Comparison of ENCODE assay signal across 8 mouse cellular contexts in genomic region chr5:122314966-122315667, GRCm38 (mm10). TPM values are rescaled to one million over a fixed set of nuclear protein-coding genes. Genes with fewer than 3 reads are reported as not detected.
A peak's percentile ranks its signal among the peaks of the same experiment; 100 is the strongest.
DNase-seq lines count a peak whose midpoint lies in the region; ATAC-seq and TF ChIP-seq lines count a peak whose summit lies in the region.

No protein-coding gene starts in this region.

- 63% methylated on average over 20 of the region's 20 CpGs for WGBS in embryonic facial prominence, embryonic 12.5 days
- 61% methylated on average over 20 of the region's 20 CpGs for WGBS in heart, embryonic 11.5 days (ENCODE audit: insufficient replicate concordance)
- WGBS in large intestine, adult 2 months = 25% methylated on average over 20 of the region's 20 CpGs
- WGBS in liver, postnatal 0 days (ENCODE audit: insufficient replicate concordance) = 26% methylated on average over 20 of the region's 20 CpGs

- H3K9ac ChIP-seq in embryonic facial prominence, embryonic 12.5 days = no peak overlapping the region
- H3K9ac ChIP-seq in heart, embryonic 11.5 days (ENCODE audit: low read depth, low read length) = no peak overlapping the region
- peak overlapping the region; percentile 17; the same call in 1 of the 2 replicates for H3K9ac ChIP-seq in liver, postnatal 0 days (replicated peaks)

- no peaks in the 10 kb centered on the region for H3K27me3 ChIP-seq in embryonic facial prominence, embryonic 12.5 days
- no peaks in the 10 kb centered on the region for H3K27me3 ChIP-seq in heart, embryonic 11.5 days (ENCODE audit: control insufficient read depth, insufficient read depth, low read length)
- no peaks in the 10 kb centered on the region for H3K27me3 ChIP-seq in liver, postnatal 0 days (ENCODE audit: insufficient read depth, low read length)

- H3K4me2 ChIP-seq in embryonic facial prominence, embryonic 12.5 days (replicated peaks) = no peak overlapping the region
- H3K4me2 ChIP-seq in heart, embryonic 11.5 days = no peak overlapping the region
- H3K4me2 ChIP-seq in liver, postnatal 0 days (ENCODE audit: low read depth, low read length) = peak overlapping the region; percentile 52

- H3K27ac ChIP-seq in embryonic facial prominence, embryonic 12.5 days = no peak overlapping the region
- H3K27ac ChIP-seq in heart, embryonic 11.5 days (ENCODE audit: low read depth, low read length) = peak overlapping the region; percentile 17; the same call in 1 of the 2 replicates
- peak overlapping the region; percentile 80 for H3K27ac ChIP-seq in liver, postnatal 0 days (ENCODE audit: low read depth)

- H3K4me1 ChIP-seq in embryonic facial prominence, embryonic 12.5 days = 0 out of 2 replicates have a peak, but pooled peaks cover 6% of the 10 kb centered on the region
- H3K4me1 ChIP-seq in heart, embryonic 11.5 days (ENCODE audit: control insufficient read depth, insufficient read depth, low read length) = peaks cover 17% of the 10 kb centered on the region
- peaks cover 19% of the 10 kb centered on the region for H3K4me1 ChIP-seq in liver, postnatal 0 days (ENCODE audit: insufficient read depth)

- ATAC-seq in embryonic facial prominence, embryonic 12.5 days (ENCODE audit: insufficient number of reproducible peaks, insufficient read depth, low FRiP score, low TSS enrichment) = peak; percentile 79
- ATAC-seq in heart, embryonic 11.5 days (replicated peaks; ENCODE audit: insufficient number of reproducible peaks, low FRiP score, low TSS enrichment) = no peak
- ATAC-seq in liver, postnatal 0 days = peak; percentile 92

- H3K9me3 ChIP-seq in embryonic facial prominence, embryonic 12.5 days = no peaks in the 10 kb centered on the region
- H3K9me3 ChIP-seq in heart, embryonic 11.5 days (replicated peaks; ENCODE audit: control insufficient read depth, low read length) = no peaks in the 10 kb centered on the region
- no peaks in the 10 kb centered on the region for H3K9me3 ChIP-seq in liver, postnatal 0 days (ENCODE audit: low read length)

- TF ChIP-seq CTCF in liver, postnatal 0 days (IDR thresholded peaks at IDR 0.05; ENCODE audit: low read depth) = peak; percentile 34

- TF ChIP-seq EP300 in liver, postnatal 0 days (IDR thresholded peaks at IDR 0.05; ENCODE audit: low read depth) = no peak

- peaks cover 46% of the 10 kb centered on the region for H3K36me3 ChIP-seq in embryonic facial prominence, embryonic 12.5 days
- peaks cover 4% of the 10 kb centered on the region; the same call in 1 of the 2 replicates for H3K36me3 ChIP-seq in heart, embryonic 11.5 days (ENCODE audit: control insufficient read depth, insufficient read depth, low read length)
- peaks cover 43% of the 10 kb centered on the region for H3K36me3 ChIP-seq in liver, postnatal 0 days (replicated peaks; ENCODE audit: insufficient read depth, low read length)

- DNase-seq in 3T3-L1 (ENCODE audit: low read depth, low spot score) (peak; percentile 77), ZHBTc4 (ENCODE audit: low read depth, low spot score) (peak; percentile 51)
- DNase-seq in large intestine, adult 2 months (ENCODE audit: low read depth, low spot score) = peak; percentile 68
- DNase-seq in liver, postnatal 0 days = peak; percentile 78
- peak; percentile 93 for DNase-seq in right cerebral cortex, postnatal 10 days (ENCODE audit: low spot score in 2 of 2)
- DNase-seq in urinary bladder, adult 2 months (ENCODE audit: low spot score) = peak; percentile 69

- no peak overlapping the region for H3K4me3 ChIP-seq in embryonic facial prominence, embryonic 12.5 days
- no peak overlapping the region for H3K4me3 ChIP-seq in heart, embryonic 11.5 days (ENCODE audit: low read depth, low read length)
- H3K4me3 ChIP-seq in liver, postnatal 0 days (ENCODE audit: low read depth, low read length) = no peak overlapping the region

RNA-seq across cellular contexts. Expression of gene Pptc7, which starts 31.0 kb away (rescaled TPM):
- 11.9 and 12.0 TPM in 2 replicates for polyA plus RNA-seq in embryonic facial prominence, embryonic 12.5 days (2016; fragmentation: Nextera tagmentation; extraction: Ambion mirVana)
- 10.2 and 12.3 TPM in 2 replicates for polyA plus RNA-seq in heart, embryonic 11.5 days (2014; fragmentation: Nextera tagmentation; extraction: Ambion mirVana)
- 21.8 and 31.7 TPM in 2 replicates for polyA plus RNA-seq in large intestine, adult 2 months (2012; rRNA removed)
- 4.4 and 5.6 TPM in 2 replicates for polyA plus RNA-seq in liver, postnatal 0 days (2015; fragmentation: Nextera tagmentation; extraction: Ambion mirVana)
- 22.6 and 25.2 TPM in 2 replicates for polyA plus RNA-seq in urinary bladder, adult 2 months (2012; rRNA removed)

RNA-seq across cellular contexts. Expression of gene Rad9b, which starts 38.9 kb away (rescaled TPM):
- polyA plus RNA-seq in embryonic facial prominence, embryonic 12.5 days (2016; fragmentation: Nextera tagmentation; extraction: Ambion mirVana) = 17.1 and 18.7 TPM in 2 replicates
- polyA plus RNA-seq in heart, embryonic 11.5 days (2014; fragmentation: Nextera tagmentation; extraction: Ambion mirVana) = 4.5 and 5.0 TPM in 2 replicates
- polyA plus RNA-seq in large intestine, adult 2 months (2012; rRNA removed) = 0.95 and 1.7 TPM in 2 replicates
- 2.7 and 3.0 TPM in 2 replicates for polyA plus RNA-seq in liver, postnatal 0 days (2015; fragmentation: Nextera tagmentation; extraction: Ambion mirVana)
- polyA plus RNA-seq in urinary bladder, adult 2 months (2012; rRNA removed) = 11.4 and 13.9 TPM in 2 replicates

RNA-seq across cellular contexts. Expression of gene Vps29, which starts 39.1 kb away (rescaled TPM):
- polyA plus RNA-seq in embryonic facial prominence, embryonic 12.5 days (2016; fragmentation: Nextera tagmentation; extraction: Ambion mirVana) = 178 and 183 TPM in 2 replicates
- polyA plus RNA-seq in heart, embryonic 11.5 days (2014; fragmentation: Nextera tagmentation; extraction: Ambion mirVana) = 241 and 245 TPM in 2 replicates
- polyA plus RNA-seq in large intestine, adult 2 months (2012; rRNA removed) = 69.2 and 79.4 TPM in 2 replicates
- polyA plus RNA-seq in liver, postnatal 0 days (2015; fragmentation: Nextera tagmentation; extraction: Ambion mirVana) = 93.1 and 104 TPM in 2 replicates
- 114 and 152 TPM in 2 replicates for polyA plus RNA-seq in urinary bladder, adult 2 months (2012; rRNA removed)

RNA-seq across cellular contexts. Expression of gene Tctn1, which starts 50.9 kb away (rescaled TPM):
- 5.9 and 6.5 TPM in 2 replicates for polyA plus RNA-seq in embryonic facial prominence, embryonic 12.5 days (2016; fragmentation: Nextera tagmentation; extraction: Ambion mirVana)
- polyA plus RNA-seq in heart, embryonic 11.5 days (2014; fragmentation: Nextera tagmentation; extraction: Ambion mirVana) = 1.7 and 2.2 TPM in 2 replicates
- polyA plus RNA-seq in large intestine, adult 2 months (2012; rRNA removed) = 7.6 and 9.5 TPM in 2 replicates
- polyA plus RNA-seq in liver, postnatal 0 days (2015; fragmentation: Nextera tagmentation; extraction: Ambion mirVana) = 1.1 and 1.2 TPM in 2 replicates
- 15.6 and 17.7 TPM in 2 replicates for polyA plus RNA-seq in urinary bladder, adult 2 months (2012; rRNA removed)

RNA-seq across cellular contexts. Expression of gene Gpn3, which starts 56.6 kb away (rescaled TPM):
- 70.0 and 77.7 TPM in 2 replicates for polyA plus RNA-seq in embryonic facial prominence, embryonic 12.5 days (2016; fragmentation: Nextera tagmentation; extraction: Ambion mirVana)
- polyA plus RNA-seq in heart, embryonic 11.5 days (2014; fragmentation: Nextera tagmentation; extraction: Ambion mirVana) = 63.1 and 67.2 TPM in 2 replicates
- 17.8 and 28.1 TPM in 2 replicates for polyA plus RNA-seq in large intestine, adult 2 months (2012; rRNA removed)
- polyA plus RNA-seq in liver, postnatal 0 days (2015; fragmentation: Nextera tagmentation; extraction: Ambion mirVana) = 25.2 and 26.7 TPM in 2 replicates
- 32.2 and 40.1 TPM in 2 replicates for polyA plus RNA-seq in urinary bladder, adult 2 months (2012; rRNA removed)
